Comparison of ENCODE assay signal across 8 mouse cellular contexts in genomic region chr4:155019336-155019847, GRCm38 (mm10). TPM values are rescaled to one million over a fixed set of nuclear protein-coding genes. Genes with fewer than 3 reads are reported as not detected.
DNase-seq lines count a peak whose midpoint lies in the region; ATAC-seq and TF ChIP-seq lines count a peak whose summit lies in the region.

No protein-coding gene starts in this region.

- H3K4me3 ChIP-seq in kidney, adult 2 months (ENCODE audit: insufficient read depth, low read depth, low read length) = no peak overlapping the region
- peak overlapping the region; percentile 25 for H3K4me3 ChIP-seq in forebrain, embryonic 12.5 days (replicated peaks)
- H3K4me3 ChIP-seq in midbrain, embryonic 13.5 days (replicated peaks) = peak overlapping the region; percentile 15

- no peaks in the 10 kb centered on the region for H3K9me3 ChIP-seq in forebrain, embryonic 12.5 days
- no peaks in the 10 kb centered on the region for H3K9me3 ChIP-seq in midbrain, embryonic 13.5 days

- H3K4me2 ChIP-seq in forebrain, embryonic 12.5 days = peak overlapping the region; percentile 49
- H3K4me2 ChIP-seq in midbrain, embryonic 13.5 days (replicated peaks) = peak overlapping the region; percentile 49

- intact Hi-C loops in left cerebral cortex, postnatal 14 days (cut with DNase I) = no loop called here

- peak; percentile 16 for DNase-seq in kidney, adult 9 months
- DNase-seq in kidney, adult 2 months = no peak
- peak; percentile 90 for DNase-seq in brain, embryonic 14.5 days (ENCODE audit: low read depth)
- DNase-seq in left cerebral cortex, postnatal 14 days (ENCODE audit: low spot score in 2 of 2) = peak; percentile 58 to 62
- no peak for DNase-seq in gastrocnemius, postnatal 4 days (ENCODE audit: low spot score in 2 of 2)

- WGBS in kidney, adult 2 months = 1% methylated on average over 10 of the region's 10 CpGs
- WGBS in forebrain, embryonic 12.5 days = under 1% methylated on average over 10 of the region's 10 CpGs
- 0% methylated on average over 10 of the region's 10 CpGs for WGBS in midbrain, embryonic 13.5 days

- no peaks in the 10 kb centered on the region for H3K27me3 ChIP-seq in kidney, adult 2 months (replicated peaks; ENCODE audit: control insufficient read depth, insufficient read depth, low read length)
- H3K27me3 ChIP-seq in forebrain, embryonic 12.5 days = peaks cover 19% of the 10 kb centered on the region
- peaks cover 13% of the 10 kb centered on the region; the same call in 1 of the 2 replicates for H3K27me3 ChIP-seq in midbrain, embryonic 13.5 days

- peak; percentile 62; the same call in 1 of the 2 replicates for ATAC-seq in forebrain, embryonic 12.5 days (ENCODE audit: low FRiP score)
- ATAC-seq in midbrain, embryonic 13.5 days = peak; percentile 53; the same call in 1 of the 2 replicates
- no peak for ATAC-seq in activated CD4-positive, CD25-positive, alpha-beta regulatory T cell, adult 4 months

- no peak for TF ChIP-seq CTCF in kidney, adult 2 months (conservative IDR thresholded peaks at IDR 0.05; ENCODE audit: insufficient read depth, insufficient read length, low read depth, low read length)
- TF ChIP-seq CTCF in brain, embryonic 14.5 days (IDR thresholded peaks at IDR 0.05; ENCODE audit: borderline replicate concordance, extremely low read depth, insufficient read depth, insufficient read length) = no peak

- no peak for TF ChIP-seq POLR2A in kidney, adult 2 months (IDR thresholded peaks at IDR 0.05; ENCODE audit: low read depth, low read length)
- TF ChIP-seq POLR2A in brain, embryonic 14.5 days (IDR thresholded peaks at IDR 0.05; ENCODE audit: borderline replicate concordance, extremely low read depth, insufficient read depth, insufficient read length, poor library complexity, severe bottlenecking) = no peak

- no peaks in the 10 kb centered on the region for H3K4me1 ChIP-seq in kidney, adult 2 months (ENCODE audit: control insufficient read depth, insufficient read depth, low read length)
- peaks cover 71% of the 10 kb centered on the region for H3K4me1 ChIP-seq in forebrain, embryonic 12.5 days
- peaks cover 79% of the 10 kb centered on the region for H3K4me1 ChIP-seq in midbrain, embryonic 13.5 days (replicated peaks)

- peak overlapping the region; percentile 17; the same call in 1 of the 2 replicates for H3K9ac ChIP-seq in forebrain, embryonic 12.5 days
- peak overlapping the region; percentile 44; the same call in 1 of the 2 replicates for H3K9ac ChIP-seq in midbrain, embryonic 13.5 days (replicated peaks)

- H3K36me3 ChIP-seq in kidney, adult 2 months (ENCODE audit: control insufficient read depth, insufficient read depth, low read length) = no peaks in the 10 kb centered on the region
- no peaks in the 10 kb centered on the region for H3K36me3 ChIP-seq in forebrain, embryonic 12.5 days (replicated peaks)
- no peaks in the 10 kb centered on the region for H3K36me3 ChIP-seq in midbrain, embryonic 13.5 days

- H3K27ac ChIP-seq in kidney, adult 2 months (ENCODE audit: insufficient read depth, low read depth, low read length) = no peak overlapping the region
- H3K27ac ChIP-seq in forebrain, embryonic 12.5 days = peak overlapping the region; percentile 33
- H3K27ac ChIP-seq in midbrain, embryonic 13.5 days = no peak overlapping the region

RNA-seq across cellular contexts. Expression of gene Plch2, which starts 37.2 kb away (rescaled TPM):
- 0.52 and 2.3 TPM in 2 replicates for polyA plus RNA-seq in kidney, adult 2 months (2012; rRNA removed)
- 33.7 and 37.6 TPM in 2 replicates for polyA plus RNA-seq in brain, embryonic 14.5 days (2012; rRNA removed)
- 4.2 and 5.3 TPM in 2 replicates for polyA plus RNA-seq in forebrain, embryonic 12.5 days (2016; fragmentation: Nextera tagmentation; extraction: Ambion mirVana)
- total RNA-seq in left cerebral cortex, postnatal 14 days (2021) = 10 to 100 TPM; 50.2 to 50.5 TPM
- 7.7 and 9.0 TPM in 2 replicates for polyA plus RNA-seq in midbrain, embryonic 13.5 days (2015; fragmentation: Nextera tagmentation; extraction: Ambion mirVana)
- under 1 TPM; 0.15 to 0.29 TPM for total RNA-seq in gastrocnemius, postnatal 4 days (2021)
- not detected for polyA plus RNA-seq in activated CD4-positive, CD25-positive, alpha-beta regulatory T cell, adult 4 months (2017; shearing (Covaris generic))

RNA-seq across cellular contexts. Expression of gene Pex10, which starts 47.4 kb away (rescaled TPM):
- polyA plus RNA-seq in kidney, adult 2 months (2012; rRNA removed) = 23.9 and 25.6 TPM in 2 replicates
- 19.2 and 27.0 TPM in 2 replicates for polyA plus RNA-seq in brain, embryonic 14.5 days (2012; rRNA removed)
- 17.2 and 19.3 TPM in 2 replicates for polyA plus RNA-seq in forebrain, embryonic 12.5 days (2016; fragmentation: Nextera tagmentation; extraction: Ambion mirVana)
- total RNA-seq in left cerebral cortex, postnatal 14 days (2021) = 10 to 100 TPM; 21.2 to 23.1 TPM
- polyA plus RNA-seq in midbrain, embryonic 13.5 days (2015; fragmentation: Nextera tagmentation; extraction: Ambion mirVana) = 19.6 and 21.8 TPM in 2 replicates
- 10 to 100 TPM; 12.2 to 14.0 TPM for total RNA-seq in gastrocnemius, postnatal 4 days (2021)
- 1 to 10 TPM; 5.6 to 8.6 TPM for polyA plus RNA-seq in activated CD4-positive, CD25-positive, alpha-beta regulatory T cell, adult 4 months (2017; shearing (Covaris generic))

RNA-seq across cellular contexts. Expression of gene Pank4, which starts 55.5 kb away (rescaled TPM):
- 37.5 and 41.5 TPM in 2 replicates for polyA plus RNA-seq in kidney, adult 2 months (2012; rRNA removed)
- 68.0 and 95.5 TPM in 2 replicates for polyA plus RNA-seq in brain, embryonic 14.5 days (2012; rRNA removed)
- 46.7 and 51.8 TPM in 2 replicates for polyA plus RNA-seq in forebrain, embryonic 12.5 days (2016; fragmentation: Nextera tagmentation; extraction: Ambion mirVana)
- total RNA-seq in left cerebral cortex, postnatal 14 days (2021) = 10 to 100 TPM; 31.8 to 33.4 TPM
- 42.0 and 43.3 TPM in 2 replicates for polyA plus RNA-seq in midbrain, embryonic 13.5 days (2015; fragmentation: Nextera tagmentation; extraction: Ambion mirVana)
- 10 to 100 TPM; 27.4 to 29.9 TPM for total RNA-seq in gastrocnemius, postnatal 4 days (2021)
- polyA plus RNA-seq in activated CD4-positive, CD25-positive, alpha-beta regulatory T cell, adult 4 months (2017; shearing (Covaris generic)) = 10 to 100 TPM; 37.4 to 40.1 TPM

RNA-seq across cellular contexts. Expression of gene Hes5, which starts 58.7 kb away (rescaled TPM):
- not detected in 2 replicates for polyA plus RNA-seq in kidney, adult 2 months (2012; rRNA removed)
- polyA plus RNA-seq in brain, embryonic 14.5 days (2012; rRNA removed) = 76.0 and 114 TPM in 2 replicates
- polyA plus RNA-seq in forebrain, embryonic 12.5 days (2016; fragmentation: Nextera tagmentation; extraction: Ambion mirVana) = 456 and 462 TPM in 2 replicates
- 10 to 100 TPM; 32.6 to 48.7 TPM for total RNA-seq in left cerebral cortex, postnatal 14 days (2021)
- 291 and 346 TPM in 2 replicates for polyA plus RNA-seq in midbrain, embryonic 13.5 days (2015; fragmentation: Nextera tagmentation; extraction: Ambion mirVana)
- total RNA-seq in gastrocnemius, postnatal 4 days (2021) = under 1 TPM; 0.49 to 0.67 TPM
- 1 to 10 TPM; 1.0 to 1.1 TPM for polyA plus RNA-seq in activated CD4-positive, CD25-positive, alpha-beta regulatory T cell, adult 4 months (2017; shearing (Covaris generic))

Comparison
In these comparisons a context has a peak if more than half of its experiments do, and no peak if none do; other contexts are left out.
1. DNase-seq: peak in kidney, adult 9 months (single experiment), brain, embryonic 14.5 days (single experiment) and left cerebral cortex, postnatal 14 days (2 of 2); none in kidney, adult 2 months (single experiment) and gastrocnemius, postnatal 4 days (0 of 2).